ENCODE assay signal across 30 mouse cellular contexts in the genomic region with DNA sequence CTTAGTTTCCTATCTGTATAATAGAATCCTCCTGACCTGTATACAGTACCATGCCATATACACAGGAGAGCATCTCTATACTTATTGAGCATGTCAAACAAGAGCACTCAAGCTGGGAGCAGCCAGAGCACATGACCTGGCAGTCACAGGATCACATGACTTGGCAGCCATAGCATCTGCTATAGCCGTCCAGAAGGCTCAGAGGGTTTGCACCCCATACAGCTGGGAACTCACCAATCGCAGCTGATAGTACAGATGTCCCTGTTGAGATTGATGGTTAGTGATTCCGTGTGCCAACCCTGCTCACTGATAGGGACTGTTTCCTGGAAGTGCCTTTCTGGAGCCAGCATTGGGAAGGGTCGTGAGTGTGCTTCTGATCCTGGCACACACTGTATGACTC.
DNase-seq lines count a peak whose midpoint lies in the region; ATAC-seq and TF ChIP-seq lines count a peak whose summit lies in the region.
"Had no signal": no experiment of that assay in that cellular context is flagged by ENCODE, and none has a peak within 500 bp of the region (broad histone marks: within the 10 kb centered on the region; RNA-seq: fewer than 3 reads in every experiment).

No protein-coding gene starts in this region.

- H3K4me1 ChIP-seq in hindbrain, embryonic 10.5 days (replicated peaks), result peaks cover 53% of the 10 kb centered on the region
- peaks cover 2% of the 10 kb centered on the region; the same call in 1 of the 2 replicates for H3K4me1 ChIP-seq in hindbrain, embryonic 11.5 days (replicated peaks; ENCODE audit: control insufficient read depth, insufficient read depth, low read length)
- peaks cover 18% of the 10 kb centered on the region for H3K4me1 ChIP-seq in midbrain, postnatal 0 days (ENCODE audit: insufficient read depth, low read length)
- H3K4me1 ChIP-seq in midbrain, embryonic 13.5 days (replicated peaks), result peaks cover 54% of the 10 kb centered on the region

- intact Hi-C loops in left cerebral cortex, postnatal 4 days (cut with DNase I), result no loop called here
- intact Hi-C loops in left cerebral cortex, postnatal 10 days (cut with DNase I), result no loop called here

- no peak for TF ChIP-seq CTCF in midbrain, postnatal 0 days (IDR thresholded peaks at IDR 0.05)

- H3K4me3 ChIP-seq in hindbrain, embryonic 10.5 days, result no peak overlapping the region
- H3K4me3 ChIP-seq in hindbrain, embryonic 11.5 days (ENCODE audit: low read depth, low read length), result no peak overlapping the region
- no peak overlapping the region for H3K4me3 ChIP-seq in midbrain, postnatal 0 days (ENCODE audit: low read depth, low read length)
- no peak overlapping the region for H3K4me3 ChIP-seq in midbrain, embryonic 13.5 days (replicated peaks)
- H3K4me3 ChIP-seq: embryonic facial prominence, embryonic 13.5 days; embryonic facial prominence, embryonic 15.5 days; erythroblast, embryonic 14.5 days; forebrain, embryonic 10.5 days; forebrain, embryonic 12.5 days had no signal

- peak; percentile 56 to 58 for DNase-seq in cerebellum, postnatal 10 days
- no peak for DNase-seq in cerebellum, adult 11-12 months
- no peak for DNase-seq in hindbrain, embryonic 10.5 days (ENCODE audit: low spot score)
- no peak for DNase-seq in hindbrain, embryonic 11.5 days (ENCODE audit: low spot score)
- DNase-seq in left cerebral cortex, postnatal 4 days, result peak; percentile 43
- no peak for DNase-seq in left cerebral cortex, postnatal 10 days (ENCODE audit: extremely low spot score in 1 of 2, low spot score in 2 of 2)
- peak; percentile 50 for DNase-seq in midbrain, postnatal 0 days (ENCODE audit: low spot score)
- DNase-seq: adrenal gland, adult 8-10 months; adrenal gland, postnatal 14 days; adrenal gland, postnatal 36 days; B cell, adult 2 months; cerebellum, adult 11 months; cerebellum, adult 2 months; cerebellum, adult 9-10 months; cerebellum, postnatal 14 days; cerebellum, postnatal 36 days; embryo, embryonic 11 days had no signal

- 85% methylated on average over 4 of the region's 4 CpGs for WGBS in hindbrain, embryonic 10.5 days
- WGBS in hindbrain, embryonic 11.5 days, result 78% methylated on average over 4 of the region's 4 CpGs
- 80% methylated on average over 4 of the region's 4 CpGs for WGBS in midbrain, postnatal 0 days
- WGBS in midbrain, embryonic 13.5 days, result 88% methylated on average over 4 of the region's 4 CpGs

- H3K9me3 ChIP-seq in hindbrain, embryonic 10.5 days, result no peaks in the 10 kb centered on the region
- no peaks in the 10 kb centered on the region for H3K9me3 ChIP-seq in hindbrain, embryonic 11.5 days (ENCODE audit: control insufficient read depth, low read length)
- no peaks in the 10 kb centered on the region for H3K9me3 ChIP-seq in midbrain, postnatal 0 days (ENCODE audit: low read length)
- no peaks in the 10 kb centered on the region for H3K9me3 ChIP-seq in midbrain, embryonic 13.5 days
- H3K9me3 ChIP-seq: embryonic facial prominence, embryonic 13.5 days; embryonic facial prominence, embryonic 15.5 days; forebrain, embryonic 10.5 days; forebrain, embryonic 12.5 days had no signal

- no peak overlapping the region for H3K4me2 ChIP-seq in hindbrain, embryonic 11.5 days (replicated peaks; ENCODE audit: low read depth, low read length)
- no peak overlapping the region for H3K4me2 ChIP-seq in midbrain, postnatal 0 days (ENCODE audit: low read depth, low read length, poor library complexity, severe bottlenecking)
- H3K4me2 ChIP-seq in midbrain, embryonic 13.5 days (replicated peaks), result no peak overlapping the region
- H3K4me2 ChIP-seq: embryonic facial prominence, embryonic 13.5 days; embryonic facial prominence, embryonic 15.5 days; forebrain, embryonic 12.5 days had no signal

- peak overlapping the region; percentile 35 for H3K27ac ChIP-seq in hindbrain, embryonic 10.5 days
- no peak overlapping the region for H3K27ac ChIP-seq in hindbrain, embryonic 11.5 days (ENCODE audit: low read depth, low read length)
- no peak overlapping the region for H3K27ac ChIP-seq in midbrain, postnatal 0 days (ENCODE audit: low read depth, low read length)
- H3K27ac ChIP-seq in midbrain, embryonic 13.5 days, result no peak overlapping the region
- H3K27ac ChIP-seq: embryonic facial prominence, embryonic 13.5 days; embryonic facial prominence, embryonic 15.5 days; forebrain, embryonic 10.5 days; forebrain, embryonic 12.5 days had no signal

- no peaks in the 10 kb centered on the region for H3K36me3 ChIP-seq in hindbrain, embryonic 10.5 days
- no peaks in the 10 kb centered on the region for H3K36me3 ChIP-seq in hindbrain, embryonic 11.5 days (ENCODE audit: control insufficient read depth, insufficient read depth, low read length)
- no peaks in the 10 kb centered on the region for H3K36me3 ChIP-seq in midbrain, postnatal 0 days (ENCODE audit: insufficient read depth, low read length)
- no peaks in the 10 kb centered on the region for H3K36me3 ChIP-seq in midbrain, embryonic 13.5 days
- H3K36me3 ChIP-seq: embryonic facial prominence, embryonic 13.5 days; embryonic facial prominence, embryonic 15.5 days; forebrain, embryonic 10.5 days; forebrain, embryonic 12.5 days; G1E had no signal

- ATAC-seq in hindbrain, embryonic 11.5 days (ENCODE audit: low FRiP score), result no peak
- ATAC-seq in midbrain, postnatal 0 days (ENCODE audit: low FRiP score), result no peak
- ATAC-seq in midbrain, embryonic 13.5 days, result no peak
- ATAC-seq: activated CD4-positive, CD25-positive, alpha-beta regulatory T cell, adult 4 months; CD4-positive, CD25-positive, alpha-beta regulatory T cell, adult 4 months; forebrain, embryonic 14.5 days; forebrain, embryonic 16.5 days; Patski had no signal

- no peaks in the 10 kb centered on the region for H3K27me3 ChIP-seq in hindbrain, embryonic 10.5 days (ENCODE audit: insufficient read depth, poor library complexity, severe bottlenecking)
- no peaks in the 10 kb centered on the region for H3K27me3 ChIP-seq in hindbrain, embryonic 11.5 days (ENCODE audit: control insufficient read depth, insufficient read depth, low read length)
- no peaks in the 10 kb centered on the region for H3K27me3 ChIP-seq in midbrain, postnatal 0 days (ENCODE audit: insufficient read depth, low read length)
- peaks cover 4% of the 10 kb centered on the region; the same call in 1 of the 2 replicates for H3K27me3 ChIP-seq in midbrain, embryonic 13.5 days
- H3K27me3 ChIP-seq: CH12.LX; embryonic facial prominence, embryonic 13.5 days; embryonic facial prominence, embryonic 15.5 days; forebrain, embryonic 12.5 days; Patski had no signal

- H3K9ac ChIP-seq in hindbrain, embryonic 11.5 days (ENCODE audit: low read depth, low read length), result no peak overlapping the region
- H3K9ac ChIP-seq in midbrain, postnatal 0 days (replicated peaks; ENCODE audit: low read length, poor library complexity, severe bottlenecking), result no peak overlapping the region
- H3K9ac ChIP-seq in midbrain, embryonic 13.5 days (replicated peaks), result no peak overlapping the region
- H3K9ac ChIP-seq: embryonic facial prominence, embryonic 13.5 days; embryonic facial prominence, embryonic 15.5 days; forebrain, embryonic 12.5 days had no signal

Comparison
In these comparisons a context has a peak if more than half of its experiments do, and no peak if none do; other contexts are left out.
1. DNase-seq: peak in cerebellum, postnatal 10 days (2 of 2), left cerebral cortex, postnatal 4 days (single experiment) and midbrain, postnatal 0 days (single experiment); none in cerebellum, adult 11-12 months (single experiment), hindbrain, embryonic 10.5 days (single experiment), hindbrain, embryonic 11.5 days (single experiment) and left cerebral cortex, postnatal 10 days (0 of 2).